Mouse (Mus musculus) B cell, adult (primary cell): ENCODE data around the gene 9930104L06Rik. TPM values are rescaled to one million over a fixed set of nuclear protein-coding genes. Genes with fewer than 3 reads are reported as not detected.

Experiments
- total RNA-seq: library from RNA; stranded (reverse); gene quantifications from 4 replicates; pipeline ENCODE4 v1.2.4, GENCODE M21; 2023; ENCODE audit not compliant: inconsistent age

The 9930104L06Rik gene
- 17.5 to 25.3 TPM (median 22.7 TPM) in 4 replicates for total RNA-seq

GRCm38 (mm10) chr4:124936613-124937471, at the start of gene 9930104L06Rik:
Gene 9930104L06Rik, plus strand, starts transcription at chr4:124937048.

GRCm38 (mm10) chr4:124939211-124939610, 2.4 kb downstream of the 9930104L06Rik start, which contains the start of gene Cdca8:
Gene Cdca8, minus strand, starts transcription at chr4:124939311.

GRCm38 (mm10) chr4:124985671-124986602, 49.1 kb downstream of the 9930104L06Rik start, which contains the start of gene Rspo1:
Gene Rspo1, plus strand, starts transcription at chr4:124986430.

Other genes with a start within 250 kb of the 9930104L06Rik start
- 21.3 to 25.1 TPM (median 22.3 TPM) in 4 replicates for gene Utp11, start 243.4 kb upstream of the 9930104L06Rik start, total RNA-seq
- 13.5 to 20.1 TPM (median 17.8 TPM) in 4 replicates for gene Fhl3, start 236.3 kb upstream of the 9930104L06Rik start, total RNA-seq
- 54.2 to 61.6 TPM (median 56.9 TPM) in 4 replicates for gene Sf3a3, start 222.3 kb upstream of the 9930104L06Rik start, total RNA-seq
- 36.4 to 45.8 TPM (median 39.5 TPM) in 4 replicates for gene Inpp5b, start 195.2 kb upstream of the 9930104L06Rik start, total RNA-seq
- gene Mtf1, start 134.9 kb upstream of the 9930104L06Rik start, total RNA-seq, result 37.9 to 49.0 TPM (median 43.0 TPM) in 4 replicates
- 113 to 137 TPM (median 121 TPM) in 4 replicates for gene Yrdc, start 86.4 kb upstream of the 9930104L06Rik start, total RNA-seq
- 14.3 to 15.5 TPM (median 14.7 TPM) in 4 replicates for gene 1110065P20Rik, start 85.9 kb upstream of the 9930104L06Rik start, total RNA-seq
- 0.30 to 0.77 TPM (median 0.50 TPM) in 4 replicates for gene Maneal, start 74.9 kb upstream of the 9930104L06Rik start, total RNA-seq
- not detected in 4 replicates for gene Epha10, start 56.1 kb upstream of the 9930104L06Rik start, total RNA-seq
- 3.5 to 4.1 TPM (median 3.6 TPM) in 4 replicates for gene Cdca8, start 2.3 kb downstream of the 9930104L06Rik start, total RNA-seq
- 1.4 TPM in 1 of 4 replicates, not detected in the others for gene Rspo1, start 49.4 kb downstream of the 9930104L06Rik start, total RNA-seq
- 79.5 to 103 TPM (median 95.9 TPM) in 4 replicates for gene Gnl2, start 79.5 kb downstream of the 9930104L06Rik start, total RNA-seq
- gene Dnali1, start 128.7 kb downstream of the 9930104L06Rik start, total RNA-seq, result not detected in 4 replicates
- gene Snip1, start 129.6 kb downstream of the 9930104L06Rik start, total RNA-seq, result 30.5 to 35.7 TPM (median 33.9 TPM) in 4 replicates
- gene Meaf6, start 148.1 kb downstream of the 9930104L06Rik start, total RNA-seq, result 42.2 to 53.4 TPM (median 51.3 TPM) in 4 replicates
- 293 to 323 TPM (median 314 TPM) in 4 replicates for gene Zc3h12a, start 190.8 kb downstream of the 9930104L06Rik start, total RNA-seq